Mouse (Mus musculus) G1E (cell line): ENCODE results near the gene Nln.

Experiments used
- CTCF ChIP-seq: IDR thresholded peaks from 2 replicates; pipeline ENCODE4 v1.5.1; 2012; ENCODE audit warnings: low read depth, low read length, inconsistent platforms, mixed read lengths
- GATA1 ChIP-seq: IDR thresholded peaks from 2 replicates; pipeline ENCODE4 v1.6.1; 2012; ENCODE audit warnings: borderline replicate concordance, low read length, inconsistent platforms, mixed read lengths
- GATA2 ChIP-seq: IDR thresholded peaks from 2 replicates; pipeline ENCODE4 v1.6.1; 2012; ENCODE audit warnings: low read depth, low read length, inconsistent platforms, borderline replicate concordance
- POLR2AphosphoS5 ChIP-seq: IDR thresholded peaks from 2 replicates; pipeline ENCODE4 v1.6.1; 2012; ENCODE audit warnings: low read depth, low read length, inconsistent platforms; ENCODE audit not compliant: insufficient replicate concordance
- TAL1 ChIP-seq: conservative IDR thresholded peaks from 2 replicates; pipeline ENCODE4 v1.6.1; 2012; ENCODE audit warnings: low read depth, low read length, inconsistent platforms, mixed read lengths

DNA sequence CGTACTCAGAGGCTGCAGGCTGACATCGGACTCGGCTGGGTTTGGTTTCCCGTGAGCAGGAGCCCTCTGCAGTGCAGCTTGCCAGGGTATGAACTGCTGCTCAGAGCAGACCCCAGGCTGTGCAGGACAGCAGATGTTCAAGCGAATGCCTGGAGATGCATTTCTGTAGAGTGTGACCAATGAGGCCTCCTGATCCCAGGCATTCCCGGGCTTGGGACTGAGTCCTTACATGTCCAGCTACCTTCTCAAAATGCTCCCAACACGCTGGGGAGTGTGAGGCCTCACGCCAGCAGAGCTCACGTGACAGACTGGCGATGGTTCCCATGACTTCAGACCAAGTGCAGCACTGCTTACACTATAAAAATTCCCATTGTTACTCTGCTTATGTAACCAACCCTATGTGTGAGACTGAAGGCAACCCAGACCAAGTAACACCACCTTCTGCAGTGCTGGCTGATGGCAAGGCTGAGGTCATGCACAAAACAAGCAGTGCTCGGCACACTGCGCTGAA, 77.5 kb downstream of the Nln start:
- TF ChIP-seq CTCF = no peak
- TF ChIP-seq TAL1 = no peak
- TF ChIP-seq GATA2 = no peak
- no peak for TF ChIP-seq GATA1
- TF ChIP-seq POLR2AphosphoS5 = no peak
